Mouse (Mus musculus): ENCODE results near the gene Hoxd8. TPM values are rescaled to one million over a fixed set of nuclear protein-coding genes. Genes with fewer than 3 reads are reported as not detected.

Hoxd8 gene
- polyA plus RNA-seq, 1 experiment from 2014 or later, result 12.4 TPM

DNA sequence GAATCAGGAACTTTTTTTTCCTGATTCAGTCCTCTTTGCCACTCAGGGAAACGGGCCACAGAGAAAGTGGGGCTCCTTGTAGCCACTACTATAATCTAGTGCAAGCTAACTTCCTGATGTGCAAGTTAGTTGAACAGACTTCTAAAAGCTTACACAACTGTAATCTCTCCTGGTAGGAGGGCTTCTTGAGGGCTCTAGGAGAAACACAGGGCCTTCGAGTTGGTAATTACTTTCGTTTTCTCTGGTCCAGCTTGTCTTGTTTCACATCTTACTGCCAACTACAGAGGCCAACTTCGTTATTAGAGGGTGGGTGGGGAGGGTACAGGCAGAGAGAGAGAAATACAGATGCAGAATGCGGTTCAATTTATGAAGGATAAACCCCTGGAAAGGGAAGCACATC, 32.6 kb upstream of the Hoxd8 start:
- no peak overlapping the region for H3K4me3 ChIP-seq (replicated peaks)
- H3K9me3 ChIP-seq (replicated peaks), result no peaks in the 10 kb centered on the region
- H3K36me3 ChIP-seq, result no peaks in the 10 kb centered on the region
- H3K9ac ChIP-seq (replicated peaks), result no peak overlapping the region
- no peak overlapping the region for H3K4me2 ChIP-seq
- H3K4me1 ChIP-seq, result peaks cover 25% of the 10 kb centered on the region
- no peak for ATAC-seq (ENCODE audit: low FRiP score)
- no peak overlapping the region for H3K27ac ChIP-seq (replicated peaks)
- peaks cover 95% of the 10 kb centered on the region for H3K27me3 ChIP-seq (replicated peaks)
- WGBS, result 13% methylated on average over 5 of the region's 5 CpGs

DNA sequence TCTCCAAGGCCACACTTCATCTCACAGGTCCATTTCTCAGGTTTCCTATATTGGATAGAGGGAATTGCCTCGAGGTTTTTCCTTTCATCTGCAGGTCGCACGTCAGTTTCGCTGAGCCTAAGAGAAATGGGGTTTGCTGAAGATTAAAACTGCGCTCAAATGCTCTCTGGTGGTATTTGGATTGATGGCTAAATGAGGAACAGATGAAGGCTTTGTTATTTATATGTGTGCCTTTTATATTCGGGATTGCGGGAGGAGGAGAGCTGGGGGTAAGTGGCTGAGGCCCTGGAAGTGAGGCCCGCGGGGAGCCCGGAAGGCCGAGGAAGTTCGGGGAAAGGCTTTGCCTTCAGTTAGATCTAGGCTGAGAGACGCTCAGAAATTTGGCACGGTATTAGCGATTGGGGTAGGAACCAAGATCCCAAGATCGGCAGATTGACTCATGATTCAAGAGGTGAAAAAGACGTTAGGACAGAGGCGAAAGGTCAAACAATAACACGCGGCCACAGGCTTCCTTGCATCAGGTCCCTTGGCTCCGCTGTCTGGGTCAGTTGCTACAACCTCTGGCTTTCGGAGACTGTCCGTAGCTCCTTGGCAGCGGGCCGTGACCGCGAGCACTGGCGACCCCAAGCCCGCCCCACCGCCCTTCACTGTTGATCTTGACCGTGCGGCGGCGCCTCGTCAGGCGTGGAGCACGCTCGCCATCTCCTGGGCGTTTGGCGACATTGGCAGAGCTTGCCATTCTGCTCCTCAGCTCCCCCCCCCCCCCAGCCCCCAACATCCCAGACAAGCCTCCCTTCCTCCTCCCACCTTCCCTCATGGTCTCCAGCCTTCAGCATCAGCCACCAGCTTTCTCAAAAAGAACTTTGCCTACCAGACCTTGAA, 31.7 kb upstream of the Hoxd8 start:
- peaks cover 95% of the 10 kb centered on the region for H3K27me3 ChIP-seq (replicated peaks)
- H3K4me1 ChIP-seq, result peaks cover 23% of the 10 kb centered on the region
- 4% methylated on average over 40 of the region's 40 CpGs for WGBS
- peak overlapping the region; percentile 52 for H3K4me2 ChIP-seq
- H3K27ac ChIP-seq (replicated peaks), result no peak overlapping the region
- peak; percentile 51; the same call in 1 of the 2 replicates for ATAC-seq (ENCODE audit: low FRiP score)
- H3K9ac ChIP-seq (replicated peaks), result no peak overlapping the region
- H3K36me3 ChIP-seq, result no peaks in the 10 kb centered on the region
- H3K4me3 ChIP-seq (replicated peaks), result peak overlapping the region; percentile 24
- H3K9me3 ChIP-seq (replicated peaks), result no peaks in the 10 kb centered on the region

DNA sequence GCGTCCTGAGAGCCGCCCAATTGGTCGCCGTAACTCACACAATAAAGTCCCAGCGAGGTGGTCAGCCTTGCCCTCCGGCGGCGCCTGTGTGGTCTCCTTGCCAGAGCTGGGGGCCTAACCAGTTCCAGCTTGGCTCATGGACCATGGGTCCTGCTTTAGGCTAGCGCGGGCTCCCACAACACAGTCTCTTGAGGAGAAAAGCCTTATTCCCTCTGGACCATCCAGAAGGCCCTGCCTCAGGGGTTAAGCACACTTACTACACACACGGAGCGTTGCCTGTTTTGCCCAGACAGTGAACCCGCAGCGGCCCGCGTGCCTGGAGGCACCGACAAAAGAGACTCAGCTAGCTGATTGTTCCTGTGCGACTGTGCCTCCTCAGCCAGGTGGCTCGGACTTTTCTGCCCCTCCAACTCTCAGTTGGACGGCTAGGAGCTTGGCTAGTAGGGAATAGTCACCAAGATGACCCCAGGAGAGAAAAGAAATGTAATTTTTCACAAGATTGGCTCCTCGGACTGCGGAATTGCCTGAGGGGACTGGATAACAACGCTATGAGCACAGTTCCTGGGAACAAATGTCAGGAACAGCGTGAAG, 30.5 kb upstream of the Hoxd8 start:
- ATAC-seq (ENCODE audit: low FRiP score), result no peak

DNA sequence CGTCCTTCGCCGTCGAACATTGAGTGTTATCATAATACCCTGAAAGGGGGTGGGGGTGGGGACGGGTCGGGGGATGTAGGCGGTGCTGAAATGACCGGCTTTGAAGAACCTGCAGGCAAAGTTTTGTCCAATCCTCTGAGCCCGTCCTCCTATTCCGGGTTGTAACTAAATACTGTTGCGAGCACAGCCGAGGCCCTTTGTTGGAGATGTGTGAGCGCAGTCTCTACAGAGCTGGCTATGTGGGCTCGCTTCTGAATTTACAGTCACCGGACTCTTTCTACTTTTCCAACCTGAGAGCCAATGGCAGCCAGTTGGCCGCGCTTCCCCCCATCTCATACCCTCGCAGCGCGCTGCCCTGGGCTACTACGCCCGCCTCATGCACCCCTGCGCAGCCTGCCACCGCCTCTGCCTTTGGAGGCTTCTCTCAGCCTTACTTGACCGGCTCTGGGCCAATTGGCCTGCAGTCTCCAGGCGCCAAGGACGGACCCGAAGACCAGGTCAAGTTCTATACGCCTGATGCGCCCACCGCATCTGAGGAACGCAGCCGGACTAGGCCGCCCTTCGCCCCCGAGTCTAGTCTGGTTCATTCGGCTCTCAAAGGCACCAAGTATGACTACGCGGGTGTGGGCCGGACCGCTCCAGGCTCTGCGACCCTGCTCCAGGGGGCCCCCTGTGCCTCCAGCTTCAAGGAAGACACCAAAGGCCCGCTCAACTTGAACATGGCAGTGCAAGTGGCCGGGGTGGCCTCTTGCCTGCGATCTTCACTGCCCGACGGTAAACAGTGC, 29.3 kb upstream of the Hoxd8 start, which contains the start of gene Hoxd12:
Gene Hoxd12 (plus strand): TSS at position 133 of the 785 bp plus-strand sequence.
- Histone ChIP-seq H3K9ac (replicated peaks) (no peak within 1 kb of the TSS), H3K4me2 (no peak within 1 kb of the TSS), H3K4me1 (peaks cover 14% of the 10 kb centered on the region), H3K4me3 (replicated peaks) (no peak within 1 kb of the TSS), H3K27me3 (replicated peaks) (peaks cover 96% of the 10 kb centered on the region), H3K9me3 (replicated peaks) (no peaks in the 10 kb centered on the region), H3K36me3 (no peaks in the 10 kb centered on the region), H3K27ac (replicated peaks) (no peak within 1 kb of the TSS)
- no peak for ATAC-seq (ENCODE audit: low FRiP score)
- WGBS, result 5% methylated on average over 47 of the region's 47 CpGs

More for the DNA sequence above, 30.5 kb upstream of the Hoxd8 start:
- 3% methylated on average over 24 of the region's 24 CpGs for WGBS
- no peak overlapping the region for H3K27ac ChIP-seq (replicated peaks)
- H3K4me2 ChIP-seq, result no peak overlapping the region
- peaks cover 94% of the 10 kb centered on the region for H3K27me3 ChIP-seq (replicated peaks)
- H3K4me1 ChIP-seq, result peaks cover 14% of the 10 kb centered on the region
- H3K36me3 ChIP-seq, result no peaks in the 10 kb centered on the region
- no peaks in the 10 kb centered on the region for H3K9me3 ChIP-seq (replicated peaks)
- no peak overlapping the region for H3K9ac ChIP-seq (replicated peaks)
- no peak overlapping the region for H3K4me3 ChIP-seq (replicated peaks)

DNA sequence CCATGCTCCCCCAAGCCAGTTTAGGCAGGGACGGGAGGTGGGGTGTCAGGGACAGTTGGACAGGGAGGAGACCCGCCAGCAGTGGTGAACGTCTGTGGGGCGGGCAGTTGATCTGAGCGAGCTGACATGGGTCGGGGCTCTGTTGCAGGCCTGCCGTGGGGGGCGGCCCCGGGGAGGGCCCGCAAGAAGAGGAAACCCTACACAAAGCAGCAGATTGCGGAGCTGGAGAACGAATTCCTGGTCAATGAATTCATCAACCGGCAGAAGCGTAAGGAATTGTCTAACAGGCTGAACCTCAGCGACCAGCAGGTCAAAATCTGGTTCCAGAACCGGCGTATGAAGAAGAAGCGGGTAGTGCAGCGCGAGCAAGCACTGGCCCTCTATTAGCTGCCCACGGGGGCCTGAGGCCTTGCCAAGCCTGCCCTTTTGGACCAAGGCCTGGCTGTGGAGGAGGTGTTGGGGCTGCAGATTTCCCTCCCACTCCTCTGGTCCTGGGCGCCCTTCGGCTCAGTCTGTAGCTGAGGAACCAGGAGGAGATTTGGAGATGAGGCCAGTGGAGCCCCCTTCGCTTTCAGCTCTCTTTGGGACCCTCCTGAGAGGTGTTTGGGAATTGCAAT, 28.6 kb upstream of the Hoxd8 start:
- Histone ChIP-seq H3K27ac (replicated peaks) (no peak overlapping the region), H3K36me3 (no peaks in the 10 kb centered on the region), H3K27me3 (replicated peaks) (peaks cover 98% of the 10 kb centered on the region), H3K9ac (replicated peaks) (no peak overlapping the region), H3K4me1 (peaks cover 14% of the 10 kb centered on the region), H3K9me3 (replicated peaks) (no peaks in the 10 kb centered on the region), H3K4me3 (replicated peaks) (no peak overlapping the region), H3K4me2 (no peak overlapping the region)
- 9% methylated on average over 24 of the region's 24 CpGs for WGBS
- no peak for ATAC-seq (ENCODE audit: low FRiP score)

DNA sequence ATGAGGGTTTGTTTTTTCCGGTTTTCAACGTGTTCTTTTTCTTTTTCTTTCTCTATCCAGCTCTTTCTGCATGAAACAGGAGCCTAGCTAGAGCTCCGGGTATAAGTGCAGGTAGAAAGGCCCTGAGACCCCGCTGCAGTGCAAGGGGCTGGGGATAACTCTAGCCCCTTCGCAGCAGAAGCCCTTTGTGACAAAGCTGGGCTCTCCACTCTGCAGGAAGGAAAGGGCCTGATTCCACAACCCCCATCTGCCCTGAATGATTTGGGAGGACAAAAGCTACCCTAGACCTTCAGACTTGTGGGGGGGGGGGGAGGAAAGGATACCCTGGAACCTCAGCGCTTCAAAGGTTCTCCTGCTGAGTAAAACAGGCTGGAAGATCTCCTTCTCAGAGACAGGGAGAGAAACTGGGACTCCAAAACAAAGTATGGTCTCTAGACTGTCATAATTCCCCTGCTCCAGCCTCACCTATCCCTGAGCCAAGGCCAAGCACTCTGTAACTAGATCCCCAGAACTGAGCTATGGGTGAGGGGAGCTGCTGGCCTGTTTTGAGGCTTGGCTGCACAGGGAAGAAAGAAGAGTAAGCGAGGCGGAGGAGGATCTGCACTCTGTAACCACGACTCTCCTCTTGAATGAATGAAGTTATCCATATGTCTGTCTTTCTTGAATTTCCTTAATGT, 27.9 kb upstream of the Hoxd8 start:
- ATAC-seq (ENCODE audit: low FRiP score), result no peak
- 11% methylated on average over 9 of the region's 9 CpGs for WGBS

DNA sequence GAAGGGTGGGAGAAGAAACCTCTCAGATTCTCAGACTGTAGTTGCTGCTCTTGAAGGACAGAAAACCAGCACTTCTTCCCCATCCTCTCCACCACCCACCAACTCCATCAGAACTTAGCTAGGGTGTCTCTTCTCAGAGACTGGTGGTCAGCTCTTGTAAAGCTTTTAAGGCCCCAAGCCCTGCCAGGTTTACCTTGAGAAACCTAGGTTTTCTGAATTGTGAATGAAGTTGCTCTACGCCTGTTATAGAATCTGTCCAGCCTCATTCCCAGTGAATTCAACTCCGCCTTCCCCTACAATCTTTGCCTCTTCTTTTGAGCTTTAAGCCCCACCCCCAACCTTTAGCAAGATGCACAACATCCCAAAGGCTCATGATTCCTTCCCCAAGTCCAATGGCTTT, 27.3 kb upstream of the Hoxd8 start:
- 21% methylated on average over 2 of the region's 2 CpGs for WGBS
- Histone ChIP-seq H3K27me3 (replicated peaks) (peaks cover 99% of the 10 kb centered on the region), H3K9me3 (replicated peaks) (no peaks in the 10 kb centered on the region), H3K9ac (replicated peaks) (no peak overlapping the region), H3K4me1 (peaks cover 21% of the 10 kb centered on the region), H3K27ac (replicated peaks) (no peak overlapping the region), H3K4me3 (replicated peaks) (no peak overlapping the region), H3K36me3 (no peaks in the 10 kb centered on the region), H3K4me2 (no peak overlapping the region)
- no peak for ATAC-seq (ENCODE audit: low FRiP score)

More for the DNA sequence above, 27.9 kb upstream of the Hoxd8 start:
- Histone ChIP-seq H3K9me3 (replicated peaks) (no peaks in the 10 kb centered on the region), H3K4me1 (peaks cover 16% of the 10 kb centered on the region), H3K4me2 (no peak overlapping the region), H3K4me3 (replicated peaks) (no peak overlapping the region), H3K27me3 (replicated peaks) (peaks cover 99% of the 10 kb centered on the region), H3K27ac (replicated peaks) (no peak overlapping the region), H3K9ac (replicated peaks) (no peak overlapping the region), H3K36me3 (no peaks in the 10 kb centered on the region)

DNA sequence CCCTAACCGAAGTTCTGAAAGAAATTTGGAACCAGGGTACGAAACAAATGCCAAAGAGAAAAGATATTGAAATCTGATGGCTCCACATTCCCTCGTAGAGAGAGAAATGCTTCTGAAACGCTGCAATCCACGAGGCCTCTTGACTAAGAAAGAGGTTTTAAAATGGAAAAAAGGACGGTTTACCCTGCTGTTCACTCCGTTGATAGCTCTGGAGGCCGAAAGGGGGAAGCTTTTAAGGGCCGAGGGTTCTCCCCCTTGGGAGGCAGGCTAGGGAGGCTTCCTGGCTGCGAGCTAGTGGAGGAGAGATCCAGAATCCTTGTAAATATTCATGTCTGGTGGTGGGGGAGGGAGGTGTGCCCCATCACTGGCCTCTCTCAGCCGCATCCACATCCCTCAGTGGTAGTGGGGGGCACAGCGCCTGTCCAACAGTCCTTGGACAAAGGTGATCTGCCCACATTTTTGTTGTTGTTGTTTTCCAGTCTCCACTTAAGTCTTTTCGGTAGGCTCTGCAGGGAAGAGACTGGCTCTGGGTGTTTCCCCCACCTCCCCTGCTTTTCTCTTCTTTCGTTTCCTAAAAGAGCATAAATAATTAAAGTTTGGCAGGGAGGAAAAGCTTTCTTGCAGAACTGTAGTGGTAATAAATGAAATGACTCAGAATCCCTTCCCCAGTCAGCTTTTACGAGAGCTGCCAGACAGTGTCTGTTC, 25.4 kb upstream of the Hoxd8 start, which contains the start of gene Hoxd11:
Gene Hoxd11 (plus strand): TSS at position 667 of the 705 bp plus-strand sequence.
- H3K4me2 ChIP-seq, result peak within 1 kb of the TSS; percentile 53
- H3K4me1 ChIP-seq, result peaks cover 21% of the 10 kb centered on the region
- H3K4me3 ChIP-seq (replicated peaks), result peak within 1 kb of the TSS; percentile 46
- WGBS, result 3% methylated on average over 15 of the region's 15 CpGs
- H3K9ac ChIP-seq (replicated peaks), result peak within 1 kb of the TSS; percentile 15; the same call in 1 of the 2 replicates
- ATAC-seq (ENCODE audit: low FRiP score), result no peak
- H3K9me3 ChIP-seq (replicated peaks), result no peaks in the 10 kb centered on the region
- peak within 1 kb of the TSS; percentile 81 for H3K27ac ChIP-seq (replicated peaks)
- H3K36me3 ChIP-seq, result no peaks in the 10 kb centered on the region
- H3K27me3 ChIP-seq (replicated peaks), result peaks cover 88% of the 10 kb centered on the region

DNA sequence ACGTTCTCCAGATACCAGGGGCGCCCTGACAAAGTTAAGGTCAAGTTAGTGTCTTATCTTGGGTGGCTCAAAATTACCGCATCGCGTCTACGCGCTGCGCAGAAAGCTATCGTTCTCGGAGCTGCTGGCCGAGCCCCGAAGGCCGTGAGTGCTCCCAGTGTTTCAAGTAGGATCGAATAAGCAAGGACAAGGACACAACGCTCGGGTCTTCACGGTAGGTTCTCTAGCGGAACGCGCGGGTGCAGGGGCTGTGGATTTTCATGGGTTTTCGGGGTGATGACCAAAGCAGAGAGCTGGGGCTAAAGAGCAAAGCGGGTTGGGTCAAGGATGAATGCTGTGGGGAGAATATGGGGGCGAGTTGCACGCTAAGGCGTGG, 24.8 kb upstream of the Hoxd8 start:
- Histone ChIP-seq H3K27ac (replicated peaks) (peak overlapping the region; percentile 81), H3K27me3 (replicated peaks) (peaks cover 88% of the 10 kb centered on the region), H3K4me1 (peaks cover 21% of the 10 kb centered on the region), H3K4me2 (peak overlapping the region; percentile 53), H3K9me3 (replicated peaks) (no peaks in the 10 kb centered on the region), H3K9ac (replicated peaks) (0 out of 2 replicates have a peak overlapping the region, but pooled peaks have one; percentile 15), H3K4me3 (replicated peaks) (peak overlapping the region; percentile 46), H3K36me3 (no peaks in the 10 kb centered on the region)
- WGBS, result 1% methylated on average over 26 of the region's 26 CpGs
- ATAC-seq (ENCODE audit: low FRiP score), result no peak

DNA sequence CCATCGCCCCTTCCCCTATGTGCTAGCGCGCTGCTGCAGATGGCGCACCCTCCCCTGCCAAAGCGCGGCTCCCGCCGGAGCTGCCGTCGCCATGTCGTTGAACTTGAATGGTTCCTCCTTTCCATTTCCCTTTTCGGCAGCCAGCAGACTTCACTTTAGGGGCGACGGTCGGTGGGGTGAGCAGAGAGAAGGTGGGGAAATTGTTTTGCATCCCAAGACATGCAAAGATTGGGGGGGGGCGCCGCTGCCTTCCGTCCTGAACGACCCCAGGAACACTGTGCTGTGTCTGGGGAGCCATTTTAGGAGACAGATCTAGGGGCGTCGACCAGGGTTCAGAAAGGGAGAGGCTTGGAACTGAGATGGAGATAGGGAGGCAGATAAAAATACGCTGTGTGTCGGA, 24.4 kb upstream of the Hoxd8 start:
- under 1% methylated on average over 23 of the region's 23 CpGs for WGBS
- 0 out of 2 replicates have a peak overlapping the region, but pooled peaks have one; percentile 15 for H3K9ac ChIP-seq (replicated peaks)
- peak overlapping the region; percentile 81 for H3K27ac ChIP-seq (replicated peaks)
- peak overlapping the region; percentile 53 for H3K4me2 ChIP-seq
- peak overlapping the region; percentile 46 for H3K4me3 ChIP-seq (replicated peaks)
- no peaks in the 10 kb centered on the region for H3K36me3 ChIP-seq
- ATAC-seq (ENCODE audit: low FRiP score), result no peak
- no peaks in the 10 kb centered on the region for H3K9me3 ChIP-seq (replicated peaks)
- H3K4me1 ChIP-seq, result peaks cover 21% of the 10 kb centered on the region
- H3K27me3 ChIP-seq (replicated peaks), result peaks cover 87% of the 10 kb centered on the region
